Mouse (Mus musculus): ENCODE results near the gene Stat5b. TPM values are rescaled to one million over a fixed set of nuclear protein-coding genes. Genes with fewer than 3 reads are reported as not detected.

The Stat5b gene
- polyA plus RNA-seq (2014; fragmentation: Illumina TruSeq; extraction: RNeasy Lipid Tissue Mini Kit (QIAGEN cat#74804); ENCODE audit: low replicate concordance): 2.1 TPM

GRCm38 (mm10) chr11:100850038-100850777, at the start of gene Stat5b:
Gene Stat5b (minus strand): TSS chr11:100850724.

DNA sequence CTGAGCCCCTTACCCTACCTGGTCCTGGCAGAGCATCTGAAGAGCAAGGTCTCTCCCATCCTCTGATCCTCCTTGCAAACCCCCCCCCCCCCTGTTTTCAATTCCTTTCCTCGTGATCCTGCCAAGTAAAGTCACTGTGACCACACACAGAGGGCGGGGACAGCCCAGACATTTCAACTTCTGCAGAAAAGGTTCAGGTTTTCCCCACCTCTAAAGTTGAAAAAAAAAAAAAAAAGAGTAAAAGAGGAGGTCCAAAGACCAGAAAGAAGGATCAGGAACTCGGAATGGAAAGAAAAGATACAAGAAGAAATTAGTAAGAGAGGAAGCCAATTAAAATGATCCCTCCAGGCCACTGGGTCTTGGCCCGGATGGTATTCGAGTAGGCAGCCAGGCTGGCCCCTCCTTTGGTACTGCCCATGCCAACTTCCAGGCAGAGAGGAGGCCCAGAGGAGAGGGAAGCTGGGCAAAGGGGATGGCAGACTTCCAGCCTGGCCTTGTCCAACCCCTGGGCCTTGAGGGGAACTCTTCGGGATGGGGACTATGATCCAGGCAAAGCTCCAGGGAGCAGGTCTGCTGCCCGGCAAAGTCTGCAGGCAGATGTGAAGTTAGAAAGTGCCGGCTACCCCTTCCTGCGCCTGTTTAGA, 8.5 kb upstream of the Stat5b start, which contains the start of gene Stat5a:
Stat5a (plus strand) TSS at position 417 of the 644 bp plus-strand sequence.

DNA sequence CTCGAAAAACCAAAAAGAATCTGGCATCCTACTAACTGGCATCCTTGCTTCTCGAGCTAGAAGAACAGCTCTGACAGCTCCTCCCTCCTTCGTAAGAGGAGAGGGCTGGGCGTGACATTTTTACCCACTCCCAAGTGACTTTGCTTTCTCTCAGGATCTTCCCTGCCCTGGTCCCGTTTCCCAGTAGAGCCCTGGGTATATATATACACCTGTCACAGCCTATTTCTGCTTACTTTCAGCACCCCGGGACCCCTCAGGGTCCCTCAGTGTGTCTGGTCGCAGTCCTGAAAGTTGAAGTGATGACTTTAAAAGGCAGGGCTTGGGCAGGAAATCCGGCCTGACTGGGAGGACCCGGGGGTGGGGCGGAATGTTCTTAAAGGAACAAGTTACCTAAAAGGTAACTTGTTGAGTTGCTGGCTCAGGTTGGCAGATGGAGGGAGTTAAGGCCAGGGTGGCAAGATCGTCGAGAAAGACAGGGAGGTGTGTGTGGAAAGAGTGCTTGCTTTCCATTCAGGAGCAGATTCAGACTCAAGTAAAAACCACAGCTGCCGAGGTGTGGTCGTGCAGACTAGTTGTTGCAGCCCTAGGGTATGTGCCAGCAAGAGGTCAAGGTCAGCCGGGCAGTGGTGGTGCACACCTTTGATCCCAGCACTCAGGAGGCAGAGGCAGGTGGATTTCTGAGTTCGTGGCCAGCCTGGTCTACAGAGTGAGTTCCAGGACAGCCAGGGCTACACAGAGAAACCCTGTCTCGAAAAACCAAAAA, 79.7 kb downstream of the Stat5b start, which contains the start of gene Ghdc:
Ghdc (minus strand) TSS at position 312 of the 763 bp plus-strand sequence.

DNA sequence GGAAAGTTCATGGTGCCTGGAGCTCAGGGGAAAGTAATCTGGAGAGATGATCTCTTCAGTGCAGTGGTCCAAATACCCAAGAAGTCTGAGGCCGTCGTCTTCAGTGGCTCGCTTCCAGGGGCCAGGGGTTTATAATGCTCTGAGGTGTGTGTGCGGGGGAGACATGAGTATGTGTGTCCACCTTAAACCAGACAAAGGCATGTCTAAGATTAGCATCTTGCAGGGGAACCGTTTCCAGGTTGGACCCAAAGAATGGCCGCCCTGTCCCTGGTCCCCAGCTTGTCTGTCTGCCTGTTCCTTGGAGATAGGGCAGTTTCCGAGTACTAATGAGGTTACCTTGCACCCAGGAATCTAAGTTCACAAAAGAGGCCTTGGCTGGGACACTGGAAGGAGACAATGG, 87.7 kb downstream of the Stat5b start, which contains the start of gene Hcrt:
Hcrt (minus strand) TSS at position 101 of the 400 bp plus-strand sequence.

DNA sequence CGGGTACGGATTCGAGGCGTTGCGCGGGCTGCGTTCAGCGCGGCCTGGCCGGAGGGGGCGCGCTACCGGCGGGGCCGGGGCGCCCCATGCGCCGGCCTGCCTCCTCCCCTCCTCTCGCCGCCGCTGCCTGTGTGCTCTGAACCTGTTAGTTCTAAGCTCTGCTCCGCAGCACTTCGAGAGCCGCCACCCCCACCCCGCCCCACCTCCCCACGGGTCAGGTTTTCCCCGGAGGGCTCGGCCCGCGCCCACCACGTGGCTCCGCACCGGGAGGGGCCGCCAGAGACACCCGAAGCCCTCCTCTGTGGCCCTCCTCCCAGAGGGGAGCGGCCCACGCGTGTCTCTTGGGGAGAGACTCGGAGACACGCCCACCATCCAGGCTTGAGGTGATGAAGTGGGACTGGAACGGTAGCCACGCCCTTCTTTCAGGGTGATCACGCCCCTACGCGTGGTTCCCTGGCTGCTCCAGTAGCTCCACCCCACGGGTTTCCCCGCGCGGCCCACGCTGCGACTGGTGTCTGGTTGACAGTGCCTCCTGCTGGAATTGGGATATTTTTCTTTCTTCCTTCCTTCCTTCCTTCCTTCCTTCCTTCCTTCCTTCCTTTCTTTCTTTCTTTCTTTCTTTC, 90.8 kb downstream of the Stat5b start, which contains the start of gene Kcnh4:
Kcnh4 (minus strand) TSS at position 332 of the 623 bp plus-strand sequence.

DNA sequence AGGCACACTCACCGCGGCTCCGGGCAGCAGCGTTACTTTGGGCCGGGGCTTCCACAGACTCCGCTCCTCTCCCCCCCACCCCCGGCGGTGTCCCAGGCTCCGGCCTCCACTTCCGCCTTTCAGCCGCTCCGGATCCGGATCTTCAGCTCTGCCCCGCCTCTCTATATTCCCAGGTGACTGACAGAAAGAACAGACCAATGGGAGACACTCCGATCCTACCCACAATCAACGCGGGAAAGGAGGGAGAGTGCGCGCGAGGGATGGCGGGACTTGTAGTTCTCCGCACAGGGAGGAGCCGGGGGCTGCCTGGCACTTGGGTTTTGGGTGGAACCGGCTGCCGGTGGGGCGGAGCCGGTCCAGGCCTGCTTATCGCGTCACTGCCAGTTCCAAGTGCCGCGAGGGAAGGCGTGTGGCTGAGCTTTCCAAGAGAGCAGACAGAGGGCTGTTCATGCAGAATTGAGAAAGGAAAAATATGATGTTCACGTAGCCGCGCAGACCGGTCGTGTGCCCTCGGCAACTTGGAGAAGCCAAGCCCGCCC, 112.4 kb downstream of the Stat5b start, which contains the start of gene Rab5c:
Rab5c (minus strand) TSS at position 150 of the 539 bp plus-strand sequence.

Other genes starting within 250 kb of the Stat5b start
- 2.9 TPM for gene Nkiras2, start 231.5 kb downstream of the Stat5b start, polyA plus RNA-seq (2014; fragmentation: Illumina TruSeq; extraction: RNeasy Lipid Tissue Mini Kit (QIAGEN cat#74804); ENCODE audit: low replicate concordance)
- gene Dnajc7, start 230.6 kb downstream of the Stat5b start, polyA plus RNA-seq (2014; fragmentation: Illumina TruSeq; extraction: RNeasy Lipid Tissue Mini Kit (QIAGEN cat#74804); ENCODE audit: low replicate concordance): 243 TPM
- gene Zfp385c, start 158.3 kb downstream of the Stat5b start, polyA plus RNA-seq (2014; fragmentation: Illumina TruSeq; extraction: RNeasy Lipid Tissue Mini Kit (QIAGEN cat#74804); ENCODE audit: low replicate concordance): not detected
- gene Dhx58, start 146.5 kb downstream of the Stat5b start, polyA plus RNA-seq (2014; fragmentation: Illumina TruSeq; extraction: RNeasy Lipid Tissue Mini Kit (QIAGEN cat#74804); ENCODE audit: low replicate concordance): 0.45 TPM
- 0.48 TPM for gene Kat2a, start 138.3 kb downstream of the Stat5b start, polyA plus RNA-seq (2014; fragmentation: Illumina TruSeq; extraction: RNeasy Lipid Tissue Mini Kit (QIAGEN cat#74804); ENCODE audit: low replicate concordance)
- gene Hspb9, start 136.9 kb downstream of the Stat5b start, polyA plus RNA-seq (2014; fragmentation: Illumina TruSeq; extraction: RNeasy Lipid Tissue Mini Kit (QIAGEN cat#74804); ENCODE audit: low replicate concordance): not detected
- 45.0 TPM for gene Rab5c, start 112.5 kb downstream of the Stat5b start, polyA plus RNA-seq (2014; fragmentation: Illumina TruSeq; extraction: RNeasy Lipid Tissue Mini Kit (QIAGEN cat#74804); ENCODE audit: low replicate concordance)
- gene Kcnh4, start 90.8 kb downstream of the Stat5b start, polyA plus RNA-seq (2014; fragmentation: Illumina TruSeq; extraction: RNeasy Lipid Tissue Mini Kit (QIAGEN cat#74804); ENCODE audit: low replicate concordance): not detected
- not detected for gene Hcrt, start 87.8 kb downstream of the Stat5b start, polyA plus RNA-seq (2014; fragmentation: Illumina TruSeq; extraction: RNeasy Lipid Tissue Mini Kit (QIAGEN cat#74804); ENCODE audit: low replicate concordance)
- gene Ghdc, start 79.8 kb downstream of the Stat5b start, polyA plus RNA-seq (2014; fragmentation: Illumina TruSeq; extraction: RNeasy Lipid Tissue Mini Kit (QIAGEN cat#74804); ENCODE audit: low replicate concordance): 1.7 TPM
- 1.2 TPM for gene Stat5a, start 8.6 kb upstream of the Stat5b start, polyA plus RNA-seq (2014; fragmentation: Illumina TruSeq; extraction: RNeasy Lipid Tissue Mini Kit (QIAGEN cat#74804); ENCODE audit: low replicate concordance)
- gene Stat3, start 88.8 kb upstream of the Stat5b start, polyA plus RNA-seq (2014; fragmentation: Illumina TruSeq; extraction: RNeasy Lipid Tissue Mini Kit (QIAGEN cat#74804); ENCODE audit: low replicate concordance): 18.7 TPM
- gene Cavin1, start 120.2 kb upstream of the Stat5b start, polyA plus RNA-seq (2014; fragmentation: Illumina TruSeq; extraction: RNeasy Lipid Tissue Mini Kit (QIAGEN cat#74804); ENCODE audit: low replicate concordance): 15.7 TPM
- gene Atp6v0a1, start 158.7 kb upstream of the Stat5b start, polyA plus RNA-seq (2014; fragmentation: Illumina TruSeq; extraction: RNeasy Lipid Tissue Mini Kit (QIAGEN cat#74804); ENCODE audit: low replicate concordance): 68.7 TPM
- not detected for gene Naglu, start 219.3 kb upstream of the Stat5b start, polyA plus RNA-seq (2014; fragmentation: Illumina TruSeq; extraction: RNeasy Lipid Tissue Mini Kit (QIAGEN cat#74804); ENCODE audit: low replicate concordance)
- gene Hsd17b1, start 227.7 kb upstream of the Stat5b start, polyA plus RNA-seq (2014; fragmentation: Illumina TruSeq; extraction: RNeasy Lipid Tissue Mini Kit (QIAGEN cat#74804); ENCODE audit: low replicate concordance): not detected
- 0.59 TPM for gene Coasy, start 231.8 kb upstream of the Stat5b start, polyA plus RNA-seq (2014; fragmentation: Illumina TruSeq; extraction: RNeasy Lipid Tissue Mini Kit (QIAGEN cat#74804); ENCODE audit: low replicate concordance)
- gene Mlx, start 236.6 kb upstream of the Stat5b start, polyA plus RNA-seq (2014; fragmentation: Illumina TruSeq; extraction: RNeasy Lipid Tissue Mini Kit (QIAGEN cat#74804); ENCODE audit: low replicate concordance): 98.3 TPM
- 0.52 TPM for gene Psmc3ip, start 244.7 kb upstream of the Stat5b start, polyA plus RNA-seq (2014; fragmentation: Illumina TruSeq; extraction: RNeasy Lipid Tissue Mini Kit (QIAGEN cat#74804); ENCODE audit: low replicate concordance)